Mouse (Mus musculus): Measurements from ENCODE around the gene Fam174a. TPM values are rescaled to one million over a fixed set of nuclear protein-coding genes. Genes with fewer than 3 reads are reported as not detected.

The Fam174a gene
- polyA plus RNA-seq (2014; fragmentation: Nextera tagmentation; extraction: Ambion mirVana), result 25.1 and 31.4 TPM in 2 replicates

DNA sequence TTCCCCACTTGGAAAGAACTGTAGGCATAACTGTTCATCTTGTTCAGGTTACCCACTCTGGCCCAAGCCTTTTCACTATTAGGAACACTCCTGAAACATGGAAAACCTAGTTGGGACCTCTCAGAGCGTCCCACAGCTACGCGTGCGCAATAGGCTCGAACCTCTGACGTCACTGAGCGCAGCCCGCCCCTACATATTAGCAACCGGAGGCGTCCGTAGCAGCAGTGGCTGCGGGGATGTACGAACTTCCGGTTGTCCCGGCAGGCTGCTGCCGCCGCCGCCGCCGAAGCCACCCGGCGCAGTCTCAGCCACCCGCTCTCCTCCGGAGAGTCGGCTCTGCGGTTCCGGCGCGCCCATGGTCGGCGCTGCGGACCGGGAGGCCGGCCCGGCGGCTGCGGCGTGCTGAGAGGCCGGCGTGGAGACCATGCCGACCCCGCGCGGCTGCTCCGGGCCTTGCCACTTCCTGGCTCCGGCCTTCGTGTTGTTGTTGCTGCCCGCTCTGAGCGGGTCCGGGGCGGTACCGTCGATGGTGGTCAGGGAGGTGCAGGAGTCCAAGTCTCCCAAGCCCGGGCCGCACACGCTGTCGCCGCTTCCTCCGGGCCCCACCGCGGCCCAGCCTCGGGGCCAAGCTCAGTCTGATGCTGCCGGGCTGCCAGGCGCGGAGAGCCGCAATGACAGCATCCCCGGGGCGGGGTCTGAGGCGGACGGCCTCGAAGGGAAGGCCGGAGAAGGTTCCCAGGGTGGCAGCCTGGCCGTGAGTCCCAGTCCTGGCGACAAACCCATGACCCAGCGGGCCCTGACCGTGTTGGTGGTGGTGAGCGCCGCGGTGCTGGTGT, at the start of gene Fam174a:
Gene Fam174a, plus strand, starts transcription at position 231 of the 836 bp plus-strand sequence.
- peak within 1 kb of the TSS; percentile 85 for H3K4me3 ChIP-seq (ENCODE audit: low read length)
- 0% methylated on average over 73 of the region's 79 CpGs for WGBS
- H3K9me3 ChIP-seq (ENCODE audit: control insufficient read depth, low read length), result no peaks in the 10 kb centered on the region
- peak; percentile 99 for ATAC-seq (ENCODE audit: low FRiP score, low TSS enrichment)
- H3K4me2 ChIP-seq (replicated peaks; ENCODE audit: low read depth, low read length), result peak within 1 kb of the TSS; percentile 89
- peaks cover 7% of the 10 kb centered on the region; the same call in 1 of the 2 replicates for H3K4me1 ChIP-seq (ENCODE audit: control insufficient read depth, insufficient read depth, low read length)
- H3K9ac ChIP-seq (ENCODE audit: low read depth, low read length), result peak within 1 kb of the TSS; percentile 83
- no peaks in the 10 kb centered on the region for H3K36me3 ChIP-seq (ENCODE audit: control insufficient read depth, insufficient read depth, low read length)
- H3K27ac ChIP-seq (ENCODE audit: low read depth, low read length), result 0 out of 2 replicates have a peak within 1 kb of the TSS, but pooled peaks have one; percentile 30
- no peaks in the 10 kb centered on the region for H3K27me3 ChIP-seq (ENCODE audit: control insufficient read depth, insufficient read depth, low read length)

DNA sequence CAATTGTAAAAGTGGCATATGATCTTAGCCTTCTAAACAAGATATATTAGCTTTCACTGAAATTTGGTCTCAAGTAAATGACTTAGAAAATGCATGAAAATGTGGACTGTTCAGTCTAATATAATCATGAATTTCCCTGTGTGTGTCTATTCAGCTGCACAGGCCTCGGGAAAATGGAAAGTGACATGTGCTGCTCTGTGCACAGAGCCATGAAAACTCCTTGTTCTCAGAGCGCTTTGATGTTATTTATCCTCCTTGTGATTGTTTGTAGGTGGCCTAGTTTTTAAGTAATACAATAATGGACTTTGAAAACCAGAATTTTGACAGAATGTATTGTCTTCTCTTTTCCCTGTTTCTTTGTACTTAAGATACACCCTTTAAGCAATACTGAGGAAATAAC, 49.6 kb upstream of the Fam174a start:
- ATAC-seq (ENCODE audit: low FRiP score, low TSS enrichment), result no peak
- no peaks in the 10 kb centered on the region for H3K4me1 ChIP-seq (ENCODE audit: control insufficient read depth, insufficient read depth, low read length)
- H3K9me3 ChIP-seq (ENCODE audit: control insufficient read depth, low read length), result no peaks in the 10 kb centered on the region
- no peak overlapping the region for H3K9ac ChIP-seq (ENCODE audit: low read depth, low read length)
- H3K27ac ChIP-seq (ENCODE audit: low read depth, low read length), result no peak overlapping the region
- no peaks in the 10 kb centered on the region for H3K27me3 ChIP-seq (ENCODE audit: control insufficient read depth, insufficient read depth, low read length)
- no peak overlapping the region for H3K4me3 ChIP-seq (ENCODE audit: low read length)
- H3K4me2 ChIP-seq (replicated peaks; ENCODE audit: low read depth, low read length), result no peak overlapping the region
- 65% methylated on average over 2 of the region's 2 CpGs for WGBS
- H3K36me3 ChIP-seq (ENCODE audit: control insufficient read depth, insufficient read depth, low read length), result no peaks in the 10 kb centered on the region

DNA sequence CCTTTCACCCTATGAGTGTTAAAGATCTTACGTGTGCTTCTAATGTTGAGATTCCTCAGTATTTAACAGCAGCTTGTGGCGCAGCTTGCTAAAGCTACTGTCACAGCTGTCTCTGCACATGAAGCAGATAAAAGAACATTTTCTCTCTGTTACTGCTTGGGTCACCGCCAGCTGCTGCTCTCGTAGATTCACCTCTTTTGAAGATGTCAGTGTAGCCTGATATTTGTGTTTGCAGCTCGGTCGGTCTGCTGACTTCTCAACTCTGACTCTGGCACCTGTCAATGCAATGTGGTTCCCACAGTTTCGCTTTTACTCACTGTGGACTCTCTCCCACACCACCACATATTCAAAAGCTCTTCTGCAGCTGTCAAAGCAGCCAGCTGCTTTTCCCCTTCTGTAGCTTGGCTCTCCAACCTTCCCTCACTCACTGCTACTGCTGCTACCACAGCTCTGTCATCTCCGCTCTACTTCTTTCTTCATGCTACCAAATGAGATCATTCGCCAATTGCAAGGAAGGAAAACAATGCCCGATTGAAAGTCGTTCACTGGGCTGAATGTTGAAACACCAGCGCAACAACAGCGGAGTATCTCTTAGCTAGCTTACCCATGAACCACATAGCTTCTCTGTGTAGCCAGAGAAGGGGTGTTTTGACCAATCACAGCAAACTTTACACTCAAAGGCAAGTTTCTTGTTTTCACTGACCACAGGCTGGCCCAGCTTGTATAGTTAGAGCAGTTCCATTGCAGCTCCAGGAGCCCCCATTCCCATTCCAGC, 45.3 kb upstream of the Fam174a start:
- H3K27me3 ChIP-seq (ENCODE audit: control insufficient read depth, insufficient read depth, low read length), result no peaks in the 10 kb centered on the region
- H3K9me3 ChIP-seq (ENCODE audit: control insufficient read depth, low read length), result no peaks in the 10 kb centered on the region
- WGBS, result 73% methylated on average over 13 of the region's 13 CpGs
- H3K36me3 ChIP-seq (ENCODE audit: control insufficient read depth, insufficient read depth, low read length), result no peaks in the 10 kb centered on the region
- no peak overlapping the region for H3K4me3 ChIP-seq (ENCODE audit: low read length)
- no peaks in the 10 kb centered on the region for H3K4me1 ChIP-seq (ENCODE audit: control insufficient read depth, insufficient read depth, low read length)
- H3K4me2 ChIP-seq (replicated peaks; ENCODE audit: low read depth, low read length), result no peak overlapping the region
- H3K27ac ChIP-seq (ENCODE audit: low read depth, low read length), result no peak overlapping the region
- no peak for ATAC-seq (ENCODE audit: low FRiP score, low TSS enrichment)
- no peak overlapping the region for H3K9ac ChIP-seq (ENCODE audit: low read depth, low read length)

DNA sequence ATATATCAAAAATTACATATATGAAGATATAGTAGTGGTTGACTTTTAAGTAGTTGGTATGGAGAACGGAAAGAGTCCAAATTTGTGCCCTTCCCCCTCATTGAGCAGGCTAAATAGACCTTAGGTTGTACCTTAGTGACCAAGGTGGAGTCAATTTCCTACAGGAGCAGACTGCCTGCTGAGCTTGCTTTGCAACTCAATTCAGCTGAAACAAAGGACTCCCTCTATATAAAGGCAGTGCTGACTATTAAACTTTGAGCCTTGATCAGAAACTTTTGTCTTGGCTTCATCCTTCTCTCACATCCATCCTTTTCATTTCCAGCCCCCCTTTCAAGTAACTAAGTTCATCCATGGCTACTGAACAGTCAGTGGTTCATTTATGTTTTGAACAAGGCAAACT, 40.1 kb upstream of the Fam174a start:
- Histone ChIP-seq H3K9ac (ENCODE audit: low read depth, low read length) (no peak overlapping the region), H3K27me3 (ENCODE audit: control insufficient read depth, insufficient read depth, low read length) (no peaks in the 10 kb centered on the region), H3K4me2 (replicated peaks; ENCODE audit: low read depth, low read length) (no peak overlapping the region), H3K36me3 (ENCODE audit: control insufficient read depth, insufficient read depth, low read length) (no peaks in the 10 kb centered on the region), H3K4me3 (ENCODE audit: low read length) (no peak overlapping the region), H3K27ac (ENCODE audit: low read depth, low read length) (no peak overlapping the region), H3K9me3 (ENCODE audit: control insufficient read depth, low read length) (no peaks in the 10 kb centered on the region), H3K4me1 (ENCODE audit: control insufficient read depth, insufficient read depth, low read length) (no peaks in the 10 kb centered on the region)
- 27% methylated on average over 1 of the region's 1 CpGs for WGBS
- no peak for ATAC-seq (ENCODE audit: low FRiP score, low TSS enrichment)

DNA sequence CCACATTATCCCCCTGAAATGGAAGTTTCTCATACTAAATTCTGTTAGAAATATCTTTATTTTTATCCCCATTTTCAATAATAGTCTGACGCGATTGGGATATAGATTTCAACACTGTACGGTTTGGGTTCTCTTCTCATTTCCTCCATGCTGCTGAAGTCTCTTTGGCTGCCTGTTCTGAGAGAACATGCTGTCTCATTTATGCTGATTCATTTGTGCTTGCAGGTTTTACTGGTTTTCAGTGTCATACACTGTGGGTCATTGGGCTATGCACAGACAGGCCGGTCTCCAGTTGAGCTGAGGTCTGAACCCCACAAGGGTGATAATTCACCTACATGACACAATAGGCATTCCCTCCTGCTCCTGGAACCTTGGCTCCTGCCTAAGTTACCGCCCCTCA, 5.1 kb upstream of the Fam174a start:
- Histone ChIP-seq H3K9me3 (ENCODE audit: control insufficient read depth, low read length) (no peaks in the 10 kb centered on the region), H3K9ac (ENCODE audit: low read depth, low read length) (no peak overlapping the region), H3K36me3 (ENCODE audit: control insufficient read depth, insufficient read depth, low read length) (no peaks in the 10 kb centered on the region), H3K4me2 (replicated peaks; ENCODE audit: low read depth, low read length) (no peak overlapping the region), H3K4me3 (ENCODE audit: low read length) (no peak overlapping the region), H3K4me1 (ENCODE audit: control insufficient read depth, insufficient read depth, low read length) (no peaks in the 10 kb centered on the region), H3K27me3 (ENCODE audit: control insufficient read depth, insufficient read depth, low read length) (no peaks in the 10 kb centered on the region), H3K27ac (ENCODE audit: low read depth, low read length) (no peak overlapping the region)
- 73% methylated on average over 5 of the region's 5 CpGs for WGBS
- no peak for ATAC-seq (ENCODE audit: low FRiP score, low TSS enrichment)

DNA sequence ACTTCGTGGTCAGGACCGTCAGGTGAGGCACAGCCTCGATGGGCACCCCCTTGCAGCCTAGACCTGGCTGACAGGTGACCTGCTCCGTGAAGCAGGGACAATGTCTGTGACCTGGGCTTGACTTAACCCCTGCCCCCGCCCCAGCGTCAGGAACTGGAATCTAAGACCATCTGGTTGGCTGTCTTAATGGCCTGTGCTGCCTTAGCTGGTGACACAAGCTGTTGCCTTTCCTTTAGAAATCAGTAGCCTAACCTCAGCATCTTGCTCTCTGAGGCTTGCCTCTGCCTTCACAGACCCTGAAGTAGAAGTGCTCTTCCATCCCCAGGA, 769 bp downstream of the Fam174a start:
- Histone ChIP-seq H3K4me3 (ENCODE audit: low read length) (peak overlapping the region; percentile 85), H3K36me3 (ENCODE audit: control insufficient read depth, insufficient read depth, low read length) (no peaks in the 10 kb centered on the region), H3K4me1 (ENCODE audit: control insufficient read depth, insufficient read depth, low read length) (peaks cover 7% of the 10 kb centered on the region; the same call in 1 of the 2 replicates), H3K27ac (ENCODE audit: low read depth, low read length) (0 out of 2 replicates have a peak overlapping the region, but pooled peaks have one; percentile 30), H3K27me3 (ENCODE audit: control insufficient read depth, insufficient read depth, low read length) (no peaks in the 10 kb centered on the region), H3K9me3 (ENCODE audit: control insufficient read depth, low read length) (no peaks in the 10 kb centered on the region), H3K9ac (ENCODE audit: low read depth, low read length) (peak overlapping the region; percentile 83), H3K4me2 (replicated peaks; ENCODE audit: low read depth, low read length) (peak overlapping the region; percentile 89)
- no peak; the same call in 1 of the 2 replicates for ATAC-seq (ENCODE audit: low FRiP score, low TSS enrichment)
- WGBS, result 0% methylated on average over 6 of the region's 6 CpGs

DNA sequence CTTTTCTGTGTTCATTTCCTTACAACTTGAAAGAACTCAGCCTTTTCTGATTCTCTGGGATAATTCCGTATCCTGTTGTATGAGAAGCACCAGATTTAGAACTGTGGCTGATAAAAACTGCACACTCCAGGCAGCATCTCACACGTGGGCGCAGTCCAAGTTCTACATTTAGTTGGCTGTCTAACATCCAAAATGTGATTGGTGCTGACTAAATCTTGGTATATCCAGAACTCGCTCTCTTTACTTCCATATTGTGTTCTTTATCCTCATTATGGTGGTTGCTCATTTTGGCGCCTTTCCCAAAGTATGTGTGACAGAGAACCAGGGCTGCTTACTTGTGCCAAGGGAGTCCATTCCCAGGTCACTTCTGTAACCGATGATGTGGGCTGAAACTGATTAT, 2.6 kb downstream of the Fam174a start:
- Histone ChIP-seq H3K4me2 (replicated peaks; ENCODE audit: low read depth, low read length) (no peak overlapping the region), H3K27me3 (ENCODE audit: control insufficient read depth, insufficient read depth, low read length) (no peaks in the 10 kb centered on the region)
- ATAC-seq (ENCODE audit: low FRiP score, low TSS enrichment), result no peak

DNA sequence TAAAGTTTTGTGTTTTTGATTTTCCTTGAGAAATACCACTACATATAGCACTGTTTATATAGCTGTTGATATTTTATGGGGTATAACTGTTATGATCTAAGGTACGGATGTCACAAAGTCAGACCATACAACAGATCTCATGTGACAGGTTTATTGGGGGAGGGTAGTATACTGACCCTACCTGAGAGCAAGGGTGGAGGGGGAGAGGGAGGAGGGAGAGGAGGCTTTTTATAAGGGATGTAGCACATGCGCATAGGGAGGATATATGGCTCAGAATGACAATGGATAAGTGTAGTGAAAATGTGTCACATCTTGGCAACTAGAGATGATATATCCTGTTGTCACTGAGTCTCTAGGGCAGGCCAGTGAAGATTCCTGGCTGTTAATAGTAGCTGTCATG, 8.8 kb downstream of the Fam174a start:
- Histone ChIP-seq H3K36me3 (ENCODE audit: control insufficient read depth, insufficient read depth, low read length) (peaks cover 2% of the 10 kb centered on the region; the same call in 1 of the 2 replicates), H3K4me1 (ENCODE audit: control insufficient read depth, insufficient read depth, low read length) (no peaks in the 10 kb centered on the region), H3K4me2 (replicated peaks; ENCODE audit: low read depth, low read length) (no peak overlapping the region), H3K9ac (ENCODE audit: low read depth, low read length) (no peak overlapping the region), H3K9me3 (ENCODE audit: control insufficient read depth, low read length) (no peaks in the 10 kb centered on the region), H3K4me3 (ENCODE audit: low read length) (no peak overlapping the region), H3K27me3 (ENCODE audit: control insufficient read depth, insufficient read depth, low read length) (no peaks in the 10 kb centered on the region), H3K27ac (ENCODE audit: low read depth, low read length) (no peak overlapping the region)
- ATAC-seq (ENCODE audit: low FRiP score, low TSS enrichment), result no peak
- WGBS, result 55% methylated on average over 2 of the region's 2 CpGs

More for the DNA sequence above, 2.6 kb downstream of the Fam174a start:
- Histone ChIP-seq H3K27ac (ENCODE audit: low read depth, low read length) (no peak overlapping the region), H3K36me3 (ENCODE audit: control insufficient read depth, insufficient read depth, low read length) (no peaks in the 10 kb centered on the region), H3K9me3 (ENCODE audit: control insufficient read depth, low read length) (no peaks in the 10 kb centered on the region), H3K9ac (ENCODE audit: low read depth, low read length) (no peak overlapping the region), H3K4me3 (ENCODE audit: low read length) (no peak overlapping the region), H3K4me1 (ENCODE audit: control insufficient read depth, insufficient read depth, low read length) (peaks cover 7% of the 10 kb centered on the region; the same call in 1 of the 2 replicates)
- WGBS, result 83% methylated on average over 6 of the region's 6 CpGs

DNA sequence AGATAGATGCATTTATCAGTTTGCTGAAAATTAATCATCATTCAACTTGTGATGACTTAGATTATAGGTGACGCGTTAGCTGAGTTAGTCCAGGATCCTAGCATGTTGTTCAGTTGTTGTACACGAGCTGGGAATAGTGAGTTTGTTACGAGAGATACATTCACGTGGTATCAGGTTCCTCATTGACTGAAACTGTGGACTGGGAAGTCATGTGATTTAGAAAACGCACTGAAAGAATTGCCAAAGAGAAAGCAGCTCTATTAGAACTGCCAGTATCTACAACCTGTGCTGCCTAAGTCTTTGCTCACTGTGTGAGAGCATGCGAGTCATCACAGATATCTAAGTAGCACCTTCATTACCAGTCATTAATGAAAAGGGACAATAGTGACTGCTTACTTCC, 9.6 kb downstream of the Fam174a start:
- Histone ChIP-seq H3K4me2 (replicated peaks; ENCODE audit: low read depth, low read length) (no peak overlapping the region), H3K27ac (ENCODE audit: low read depth, low read length) (no peak overlapping the region), H3K36me3 (ENCODE audit: control insufficient read depth, insufficient read depth, low read length) (peaks cover 2% of the 10 kb centered on the region; the same call in 1 of the 2 replicates), H3K4me1 (ENCODE audit: control insufficient read depth, insufficient read depth, low read length) (no peaks in the 10 kb centered on the region), H3K9ac (ENCODE audit: low read depth, low read length) (no peak overlapping the region), H3K9me3 (ENCODE audit: control insufficient read depth, low read length) (no peaks in the 10 kb centered on the region), H3K4me3 (ENCODE audit: low read length) (no peak overlapping the region), H3K27me3 (ENCODE audit: control insufficient read depth, insufficient read depth, low read length) (no peaks in the 10 kb centered on the region)
- 84% methylated on average over 7 of the region's 7 CpGs for WGBS
- ATAC-seq (ENCODE audit: low FRiP score, low TSS enrichment), result no peak

Measured in kidney, embryonic 14.5 days (tissue).